ENCODE assay signal across 8 mouse cellular contexts in the genomic region with DNA sequence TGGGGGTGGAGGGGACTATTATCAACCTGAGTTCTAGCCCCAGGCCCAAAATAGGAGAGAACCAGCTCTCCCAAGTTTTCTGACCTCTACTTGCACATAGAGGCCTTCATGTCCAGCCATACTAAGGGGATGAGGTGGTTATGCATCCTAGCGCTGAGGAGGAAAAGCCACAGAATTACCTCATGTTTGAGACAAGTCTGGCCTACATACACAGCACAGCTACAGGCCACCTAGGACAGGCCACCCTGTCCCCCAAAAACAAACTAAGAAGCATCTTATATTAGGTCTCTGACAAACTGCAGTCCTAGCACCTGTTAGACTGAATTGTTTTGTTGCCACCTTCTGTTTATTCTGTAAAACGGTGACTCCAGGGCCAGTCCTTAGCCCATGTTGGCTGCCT. TPM values are rescaled to one million over a fixed set of nuclear protein-coding genes. Genes with fewer than 3 reads are reported as not detected.
DNase-seq lines count a peak whose midpoint lies in the region; ATAC-seq lines count a peak whose summit lies in the region.

No protein-coding gene starts in this region.

- H3K36me3 ChIP-seq in kidney, embryonic 16.5 days (ENCODE audit: insufficient read depth, low read length), result no peaks in the 10 kb centered on the region
- peaks cover 15% of the 10 kb centered on the region for H3K36me3 ChIP-seq in embryonic facial prominence, embryonic 10.5 days (replicated peaks)
- H3K36me3 ChIP-seq in intestine, embryonic 15.5 days, result no peaks in the 10 kb centered on the region
- no peaks in the 10 kb centered on the region for H3K36me3 ChIP-seq in neural tube, embryonic 12.5 days

- peaks cover 24% of the 10 kb centered on the region for H3K4me1 ChIP-seq in kidney, embryonic 16.5 days (ENCODE audit: insufficient read depth, low read length)
- peaks cover 29% of the 10 kb centered on the region for H3K4me1 ChIP-seq in embryonic facial prominence, embryonic 10.5 days
- peaks cover 19% of the 10 kb centered on the region for H3K4me1 ChIP-seq in intestine, embryonic 15.5 days (replicated peaks)
- peaks cover 17% of the 10 kb centered on the region for H3K4me1 ChIP-seq in neural tube, embryonic 12.5 days

- H3K9me3 ChIP-seq in kidney, embryonic 16.5 days (ENCODE audit: low read length), result no peaks in the 10 kb centered on the region
- no peaks in the 10 kb centered on the region for H3K9me3 ChIP-seq in embryonic facial prominence, embryonic 10.5 days
- H3K9me3 ChIP-seq in intestine, embryonic 15.5 days, result no peaks in the 10 kb centered on the region
- no peaks in the 10 kb centered on the region for H3K9me3 ChIP-seq in neural tube, embryonic 12.5 days

- H3K4me2 ChIP-seq in kidney, embryonic 16.5 days (replicated peaks; ENCODE audit: low read depth, low read length), result peak overlapping the region; percentile 61
- H3K4me2 ChIP-seq in intestine, embryonic 15.5 days (replicated peaks), result peak overlapping the region; percentile 57
- peak overlapping the region; percentile 86 for H3K4me2 ChIP-seq in neural tube, embryonic 12.5 days (replicated peaks)

- H3K4me3 ChIP-seq in kidney, embryonic 16.5 days (ENCODE audit: low read length), result peak overlapping the region; percentile 100; the same call in 1 of the 2 replicates
- H3K4me3 ChIP-seq in embryonic facial prominence, embryonic 10.5 days, result peak overlapping the region; percentile 81
- peak overlapping the region; percentile 98 for H3K4me3 ChIP-seq in intestine, embryonic 15.5 days (replicated peaks)
- 0 out of 2 replicates have a peak overlapping the region, but pooled peaks have one; percentile 99 for H3K4me3 ChIP-seq in neural tube, embryonic 12.5 days

- no peak for DNase-seq in kidney, postnatal 10 days
- DNase-seq in embryonic facial prominence, embryonic 10.5 days (ENCODE audit: low spot score), result peak; percentile 19
- no peak for DNase-seq in right cerebral cortex, postnatal 25 days
- DNase-seq in frontal cortex, postnatal 25 days (ENCODE audit: low spot score in 2 of 2), result no peak
- no peak for DNase-seq in thymus, postnatal 25 days

- 39% methylated on average over 2 of the region's 2 CpGs for WGBS in kidney, embryonic 16.5 days
- 52% methylated on average over 2 of the region's 2 CpGs for WGBS in embryonic facial prominence, embryonic 10.5 days
- 28% methylated on average over 2 of the region's 2 CpGs for WGBS in intestine, embryonic 15.5 days
- WGBS in neural tube, embryonic 12.5 days, result 32% methylated on average over 2 of the region's 2 CpGs

- peak overlapping the region; percentile 100 for H3K27ac ChIP-seq in kidney, embryonic 16.5 days (ENCODE audit: low read length)
- H3K27ac ChIP-seq in embryonic facial prominence, embryonic 10.5 days (replicated peaks), result peak overlapping the region; percentile 98
- H3K27ac ChIP-seq in intestine, embryonic 15.5 days, result peak overlapping the region; percentile 99
- no peak overlapping the region for H3K27ac ChIP-seq in neural tube, embryonic 12.5 days

- H3K27me3 ChIP-seq in kidney, embryonic 16.5 days (ENCODE audit: insufficient read depth, low read length), result no peaks in the 10 kb centered on the region
- H3K27me3 ChIP-seq in embryonic facial prominence, embryonic 10.5 days (replicated peaks; ENCODE audit: low read depth, poor library complexity, severe bottlenecking), result no peaks in the 10 kb centered on the region
- H3K27me3 ChIP-seq in intestine, embryonic 15.5 days (replicated peaks), result no peaks in the 10 kb centered on the region
- no peaks in the 10 kb centered on the region for H3K27me3 ChIP-seq in neural tube, embryonic 12.5 days (replicated peaks)

- peak overlapping the region; percentile 96 for H3K9ac ChIP-seq in kidney, embryonic 16.5 days (replicated peaks; ENCODE audit: low read length)
- no peak overlapping the region; the same call in 1 of the 2 replicates for H3K9ac ChIP-seq in intestine, embryonic 15.5 days
- H3K9ac ChIP-seq in neural tube, embryonic 12.5 days, result peak overlapping the region; percentile 80; the same call in 1 of the 2 replicates

- no peak for ATAC-seq in kidney, embryonic 16.5 days (ENCODE audit: low FRiP score, low TSS enrichment)
- no peak for ATAC-seq in intestine, embryonic 15.5 days
- no peak for ATAC-seq in neural tube, embryonic 12.5 days (ENCODE audit: low FRiP score, low read depth)

RNA-seq across cellular contexts. Expression of a gene that starts 1.4 kb away (rescaled TPM):
- polyA plus RNA-seq in kidney, embryonic 16.5 days (2015; fragmentation: Nextera tagmentation; extraction: Ambion mirVana), result 92.1 and 105 TPM in 2 replicates
- polyA plus RNA-seq in embryonic facial prominence, embryonic 10.5 days (2016; fragmentation: Nextera tagmentation; extraction: Ambion mirVana), result 156 and 166 TPM in 2 replicates
- polyA plus RNA-seq in intestine, embryonic 15.5 days (2015; fragmentation: Nextera tagmentation; extraction: Ambion mirVana), result 83.6 and 95.9 TPM in 2 replicates
- polyA plus RNA-seq in neural tube, embryonic 12.5 days (2016; fragmentation: Nextera tagmentation; extraction: Ambion mirVana), result 211 and 212 TPM in 2 replicates

RNA-seq across cellular contexts. Expression of a gene that starts 46.9 kb away (rescaled TPM):
- polyA plus RNA-seq in kidney, embryonic 16.5 days (2015; fragmentation: Nextera tagmentation; extraction: Ambion mirVana), result 20.6 and 21.7 TPM in 2 replicates
- polyA plus RNA-seq in embryonic facial prominence, embryonic 10.5 days (2016; fragmentation: Nextera tagmentation; extraction: Ambion mirVana), result 14.3 and 14.7 TPM in 2 replicates
- polyA plus RNA-seq in intestine, embryonic 15.5 days (2015; fragmentation: Nextera tagmentation; extraction: Ambion mirVana), result 9.3 and 9.4 TPM in 2 replicates
- polyA plus RNA-seq in neural tube, embryonic 12.5 days (2016; fragmentation: Nextera tagmentation; extraction: Ambion mirVana), result 16.0 and 16.8 TPM in 2 replicates
